Mouse (Mus musculus) MEL (cell line): ENCODE measurements around the gene Pik3c2b. TPM values are rescaled to one million over a fixed set of nuclear protein-coding genes. Genes with fewer than 3 reads are reported as not detected.

Source experiments
- DNase-seq: peaks from one replicate; pipeline ENCODE4 v3.0.0; 2011; ENCODE audit warnings: low read depth, low spot score
- H3K27ac ChIP-seq: 2 replicates; pipeline ENCODE4 v1.5.1; 2012; ENCODE audit warnings: low read depth, mild to moderate bottlenecking, control low read depth, low read length, moderate library complexity; ENCODE audit not compliant: control insufficient read depth
- H3K27me3 ChIP-seq, 2 experiments: fragments of 150-350 bp in 1 of 2; sonication (generic) in 1 of 2; 2 replicates each; pipeline ENCODE4 v1.6.1; 2012; ENCODE audit warnings: low read length in 2 of 2, mild to moderate bottlenecking in 2 of 2, improper control_type of control experiment in 1 of 2, moderate library complexity in 1 of 2; ENCODE audit not compliant: insufficient read depth in 2 of 2, control insufficient read depth in 1 of 2
- H3K36me3 ChIP-seq, 2 experiments: 2 replicates each; pipeline ENCODE4 v1.6.1; 2012 to 2014; ENCODE audit warnings: low read length in 2 of 2, improper control_type of control experiment in 1 of 2, inconsistent platforms in 1 of 2, mild to moderate bottlenecking in 1 of 2; ENCODE audit not compliant: insufficient read depth in 2 of 2, control insufficient read depth in 1 of 2
- H3K4me1 ChIP-seq, 2 experiments: fragments of 150-350 bp in 1 of 2; sonication (generic) in 1 of 2; 2 replicates each; pipeline ENCODE4 v1.6.1; 2012; ENCODE audit warnings: low read length in 2 of 2, improper control_type of control experiment in 1 of 2, mild to moderate bottlenecking in 1 of 2; ENCODE audit not compliant: insufficient read depth in 2 of 2, control insufficient read depth in 1 of 2
- H3K4me3 ChIP-seq, 2 experiments: fragments of 150-350 bp in 1 of 2; sonication (generic) in 1 of 2; 2 replicates each; pipeline ENCODE4 v1.5.1; 2012; ENCODE audit warnings: low read depth in 2 of 2, low read length in 2 of 2, mild to moderate bottlenecking in 2 of 2, moderate library complexity in 2 of 2, control low read depth in 1 of 2, improper control_type of control experiment in 1 of 2; ENCODE audit not compliant: control insufficient read depth in 1 of 2, insufficient read depth in 1 of 2
- H3K79me2 ChIP-seq: 2 replicates; pipeline ENCODE4 v1.6.1; 2012; ENCODE audit warnings: mild to moderate bottlenecking, low read length, moderate library complexity; ENCODE audit not compliant: control insufficient read depth, poor library complexity, insufficient read depth
- H3K9ac ChIP-seq: 2 replicates; pipeline ENCODE4 v1.6.1; 2012; ENCODE audit warnings: low read depth, mild to moderate bottlenecking, control low read depth, low read length, moderate library complexity; ENCODE audit not compliant: control insufficient read depth, poor library complexity, severe bottlenecking
- H3K9me3 ChIP-seq: fragments of 150-350 bp; sonication (generic); replicated peaks from 2 replicates; pipeline ENCODE4 v1.6.1; 2012; ENCODE audit warnings: mild to moderate bottlenecking, low read length, improper control_type of control experiment, moderate library complexity; ENCODE audit not compliant: insufficient read depth
- BHLHE40 ChIP-seq: IDR thresholded peaks from 2 replicates; pipeline ENCODE4 v1.6.1; 2012; ENCODE audit warnings: low read depth, mild to moderate bottlenecking, inconsistent platforms, low read length, improper control_type of control experiment, borderline replicate concordance
- CHD1 ChIP-seq: IDR thresholded peaks from 2 replicates; pipeline ENCODE4 v1.6.1; 2012; ENCODE audit warnings: low read depth, mild to moderate bottlenecking, inconsistent platforms, low read length, improper control_type of control experiment
- CTCF ChIP-seq, 3 experiments: IDR thresholded peaks in 2 of 3; conservative IDR thresholded peaks in 1 of 3; 2 replicates each; pipeline ENCODE4 v1.5.1; 2011 to 2012; ENCODE audit warnings: low read length in 3 of 3, low read depth in 2 of 3, mild to moderate bottlenecking in 2 of 3, improper control_type of control experiment in 1 of 3, inconsistent platforms in 1 of 3, mixed read lengths in 1 of 3, moderate library complexity in 1 of 3; ENCODE audit not compliant: control insufficient read depth in 1 of 3, insufficient read depth in 1 of 3, poor library complexity in 1 of 3, severe bottlenecking in 1 of 3
- E2F4 ChIP-seq: IDR thresholded peaks from 2 replicates; pipeline ENCODE4 v1.6.1; 2011; ENCODE audit warnings: low read depth, low read length, improper control_type of control experiment, borderline replicate concordance
- ELF1 ChIP-seq: IDR thresholded peaks from 2 replicates; pipeline ENCODE4 v1.6.1; 2014; ENCODE audit warnings: low read depth, mild to moderate bottlenecking, inconsistent platforms, low read length, improper control_type of control experiment, moderate library complexity
- EP300 ChIP-seq, 2 experiments: IDR thresholded peaks; 2 replicates each; pipeline ENCODE4 v1.6.1; 2011; ENCODE audit warnings: improper control_type of control experiment in 2 of 2, low read length in 2 of 2, low read depth in 1 of 2, mild to moderate bottlenecking in 1 of 2
- GABPA ChIP-seq: IDR thresholded peaks from 2 replicates; pipeline ENCODE4 v1.6.1; 2012; ENCODE audit warnings: low read depth, mild to moderate bottlenecking, inconsistent platforms, low read length, improper control_type of control experiment, moderate library complexity
- GATA1 ChIP-seq: IDR thresholded peaks from 2 replicates; pipeline ENCODE4 v1.6.1; 2011; ENCODE audit warnings: low read depth, low read length, improper control_type of control experiment
- JUND ChIP-seq: IDR thresholded peaks from 2 replicates; pipeline ENCODE4 v1.6.1; 2011; ENCODE audit warnings: low read depth, mild to moderate bottlenecking, improper control_type of control experiment, low read length
- KAT2A ChIP-seq: conservative IDR thresholded peaks from 2 replicates; pipeline ENCODE4 v1.6.1; 2012; ENCODE audit warnings: low read depth, low read length, improper control_type of control experiment, inconsistent platforms
- MAFK ChIP-seq: IDR thresholded peaks from 2 replicates; pipeline ENCODE4 v1.6.1; 2011; ENCODE audit warnings: low read depth, mild to moderate bottlenecking, low read length, improper control_type of control experiment, borderline replicate concordance
- MAX ChIP-seq: IDR thresholded peaks from 2 replicates; pipeline ENCODE4 v1.6.1; 2011; ENCODE audit warnings: low read length, improper control_type of control experiment
- MAZ ChIP-seq: IDR thresholded peaks from 2 replicates; pipeline ENCODE4 v1.6.1; 2012; ENCODE audit warnings: low read depth, mild to moderate bottlenecking, inconsistent platforms, low read length, improper control_type of control experiment
- MEF2A ChIP-seq: IDR thresholded peaks from 2 replicates; pipeline ENCODE4 v1.6.1; 2014; ENCODE audit warnings: low read depth, mild to moderate bottlenecking, inconsistent platforms, low read length, improper control_type of control experiment; ENCODE audit not compliant: poor library complexity, insufficient replicate concordance, severe bottlenecking; ENCODE audit errors: extremely low read depth
- MYB ChIP-seq: IDR thresholded peaks from 2 replicates; pipeline ENCODE4 v1.6.1; 2011; ENCODE audit warnings: mild to moderate bottlenecking, low read depth, low read length, improper control_type of control experiment
- MYC ChIP-seq: IDR thresholded peaks from 2 replicates; pipeline ENCODE4 v1.6.1; 2011; ENCODE audit warnings: low read depth, mild to moderate bottlenecking, low read length, improper control_type of control experiment, moderate library complexity
- NELFE ChIP-seq: IDR thresholded peaks from 2 replicates; pipeline ENCODE4 v1.6.1; 2011; ENCODE audit warnings: low read depth, low read length, improper control_type of control experiment
- NRF1 ChIP-seq: IDR thresholded peaks from 2 replicates; pipeline ENCODE4 v1.6.1; 2014; ENCODE audit warnings: low read depth, mild to moderate bottlenecking, inconsistent platforms, low read length, improper control_type of control experiment, moderate library complexity; ENCODE audit not compliant: poor library complexity, insufficient read depth, severe bottlenecking
- POLR2A ChIP-seq, 2 experiments: IDR thresholded peaks; 2 replicates each; pipeline ENCODE4 v1.6.1; 2011 to 2012; ENCODE audit warnings: low read length in 2 of 2, mild to moderate bottlenecking in 2 of 2, control low read depth in 1 of 2, improper control_type of control experiment in 1 of 2, low read depth in 1 of 2, moderate library complexity in 1 of 2; ENCODE audit not compliant: control insufficient read depth in 1 of 2, insufficient read depth in 1 of 2, poor library complexity in 1 of 2
- POLR2AphosphoS2 ChIP-seq: IDR thresholded peaks from 2 replicates; pipeline ENCODE4 v1.6.1; 2011; ENCODE audit warnings: low read length, improper control_type of control experiment
- POLR2AphosphoS5 ChIP-seq: IDR thresholded peaks from 2 replicates; pipeline ENCODE4 v1.6.1; 2012; ENCODE audit warnings: low read depth, borderline replicate concordance, mild to moderate bottlenecking, inconsistent platforms, low read length, moderate library complexity, mixed read lengths
- RAD21 ChIP-seq: IDR thresholded peaks from 2 replicates; pipeline ENCODE4 v1.6.1; 2011; ENCODE audit warnings: mild to moderate bottlenecking, low read depth, low read length, improper control_type of control experiment
- RCOR1 ChIP-seq: IDR thresholded peaks from 2 replicates; pipeline ENCODE4 v1.6.1; 2012; ENCODE audit warnings: low read depth, mild to moderate bottlenecking, inconsistent platforms, low read length, improper control_type of control experiment
- SMC3 ChIP-seq: IDR thresholded peaks from 2 replicates; pipeline ENCODE4 v1.6.1; 2011; ENCODE audit warnings: low read depth, low read length, improper control_type of control experiment
- TAL1 ChIP-seq: IDR thresholded peaks from 2 replicates; pipeline ENCODE4 v1.6.1; 2012; ENCODE audit warnings: mild to moderate bottlenecking, inconsistent platforms, low read length, moderate library complexity, mixed read lengths
- TCF12 ChIP-seq: IDR thresholded peaks from 2 replicates; pipeline ENCODE4 v1.6.1; 2014; ENCODE audit warnings: low read depth, mild to moderate bottlenecking, inconsistent platforms, low read length, improper control_type of control experiment, moderate library complexity
- UBTF ChIP-seq: IDR thresholded peaks from 2 replicates; pipeline ENCODE4 v1.6.1; 2012; ENCODE audit warnings: low read depth, mild to moderate bottlenecking, inconsistent platforms, low read length, improper control_type of control experiment, moderate library complexity, borderline replicate concordance; ENCODE audit not compliant: insufficient read depth
- USF2 ChIP-seq, 2 experiments: IDR thresholded peaks; 2 replicates each; pipeline ENCODE4 v1.6.1; 2011 to 2012; ENCODE audit warnings: improper control_type of control experiment in 2 of 2, low read length in 2 of 2, borderline replicate concordance in 1 of 2, inconsistent platforms in 1 of 2, low read depth in 1 of 2, mild to moderate bottlenecking in 1 of 2; ENCODE audit not compliant: insufficient read depth in 1 of 2
- ZC3H11A ChIP-seq: IDR thresholded peaks from 2 replicates; pipeline ENCODE4 v1.6.1; 2012; ENCODE audit warnings: low read depth, mild to moderate bottlenecking, inconsistent platforms, low read length, improper control_type of control experiment
- ZKSCAN1 ChIP-seq: IDR thresholded peaks from 2 replicates; pipeline ENCODE4 v1.6.1; 2012; ENCODE audit warnings: low read depth, mild to moderate bottlenecking, inconsistent platforms, low read length, improper control_type of control experiment, moderate library complexity
- ZMIZ1 ChIP-seq: IDR thresholded peaks from 2 replicates; pipeline ENCODE4 v1.6.1; 2012; ENCODE audit warnings: low read depth, mild to moderate bottlenecking, inconsistent platforms, low read length, improper control_type of control experiment, moderate library complexity
- polyA plus RNA-seq, 2 experiments: library from polyadenylated mRNA; stranded (reverse) in 1 of 2; unstranded in 1 of 2; fragments of >175 nt in 1 of 2; fragments of >200 nt in 1 of 2; gene quantifications; 2 replicates each; pipeline versions ENCODE4 v1.2.1 to v1.2.4; 2012; ENCODE audit warnings: low replicate concordance in 2 of 2, low read depth in 1 of 2; ENCODE audit not compliant: insufficient read length in 2 of 2, insufficient read depth in 1 of 2, missing spikeins in 1 of 2
- total RNA-seq: library from RNA; depleted of rRNA; stranded (reverse); fragments of 300-350 nt; gene quantifications from 2 replicates; pipeline ENCODE4 v1.2.3, GENCODE M21; 2012

Gene Pik3c2b
- total and polyA plus RNA-seq, 3 experiments, result 2.9 to 3.2 TPM; not detected in 1

- TF ChIP-seq RCOR1 (no peak), GABPA (no peak), MYB (no peak), UBTF (no peak), EP300 (IDR thresholded peaks at IDR 0.05; ENCODE audit: low read depth in 1 of 2, low read length in 2 of 2) (no peak), MEF2A (no peak), KAT2A (no peak), MYC (peak; percentile 77; the same call in 1 of the 2 replicates), ELF1 (no peak), NELFE (no peak), GATA1 (no peak), NRF1 (no peak), CHD1 (no peak), ZKSCAN1 (no peak), MAX (no peak), POLR2A (IDR thresholded peaks at IDR 0.05; ENCODE audit: control insufficient read depth in 1 of 2, insufficient read depth in 1 of 2, low read depth in 1 of 2, low read length in 2 of 2, poor library complexity in 1 of 2) (no peak), ZMIZ1 (no peak), CTCF (IDR thresholded peaks at IDR 0.05 in 2 of 3, conservative IDR thresholded peaks at IDR 0.05 in 1 of 3; ENCODE audit: control insufficient read depth in 1 of 3, insufficient read depth in 1 of 3, low read depth in 2 of 3, low read length in 3 of 3, poor library complexity in 1 of 3, severe bottlenecking in 1 of 3) (peak; percentile 59 to 91 (median 80)), TCF12 (no peak), MAZ (0 out of 2 replicates have a peak, but pooled peaks have one; percentile 47), TAL1 (no peak)
Observed at GRCm38 (mm10) chr1:133039505-133039949, 5.9 kb upstream of the Pik3c2b start (continued).

GRCm38 (mm10) chr1:133045861-133046440 is 484 bp downstream of the Pik3c2b start:
- Histone ChIP-seq H3K79me2 (peaks cover 4% of the 10 kb centered on the region), H3K27ac (peak overlapping the region; percentile 37), H3K27me3 (no peaks in the 10 kb centered on the region), H3K4me3 (peak overlapping the region; percentile 88 to 95), H3K4me1 (peaks cover 0 to 11% of the 10 kb centered on the region in 2 experiments; a peak in 3 of 4 replicates), H3K9ac (peak overlapping the region; percentile 88), H3K36me3 (peaks cover 0 to 9% of the 10 kb centered on the region in 2 experiments; a peak in 2 of 4 replicates), H3K9me3 (no peaks in the 10 kb centered on the region)
- DNase-seq, result peak; percentile 69
- TF ChIP-seq RAD21, result no peak
- no peak for TF ChIP-seq ELF1
- no peak; the same call in 1 of the 2 replicates for TF ChIP-seq MAX
- no peak for TF ChIP-seq EP300 (IDR thresholded peaks at IDR 0.05; ENCODE audit: low read depth in 1 of 2, low read length in 2 of 2)
- TF ChIP-seq ZMIZ1, result no peak
- no peak for TF ChIP-seq TAL1
- no peak for TF ChIP-seq POLR2AphosphoS5
- no peak for TF ChIP-seq USF2 (IDR thresholded peaks at IDR 0.05; ENCODE audit: borderline replicate concordance in 1 of 2, insufficient read depth in 1 of 2, low read depth in 1 of 2, low read length in 2 of 2)
- TF ChIP-seq UBTF, result no peak
- no peak; the same call in 1 of the 2 replicates for TF ChIP-seq SMC3
- no peak for TF ChIP-seq RCOR1
- TF ChIP-seq MEF2A, result no peak
- TF ChIP-seq CHD1, result peak; percentile 42; the same call in 1 of the 2 replicates
- no peak for TF ChIP-seq BHLHE40
- TF ChIP-seq JUND, result no peak
- peak in 1 of 2 experiments; percentile 68; a peak in 3 of 4 replicates for TF ChIP-seq POLR2A (IDR thresholded peaks at IDR 0.05; ENCODE audit: control insufficient read depth in 1 of 2, insufficient read depth in 1 of 2, low read depth in 1 of 2, low read length in 2 of 2, poor library complexity in 1 of 2)
- no peak for TF ChIP-seq MAFK
- no peak for TF ChIP-seq ZKSCAN1
- TF ChIP-seq KAT2A, result no peak
- TF ChIP-seq MAZ, result peak; percentile 65; the same call in 1 of the 2 replicates
- TF ChIP-seq POLR2AphosphoS2, result no peak
- no peak for TF ChIP-seq ZC3H11A
- no peak for TF ChIP-seq TCF12
- TF ChIP-seq E2F4, result no peak
- peak; percentile 47; the same call in 1 of the 2 replicates for TF ChIP-seq NELFE
- no peak for TF ChIP-seq MYC
